Mouse (Mus musculus) gastrocnemius, adult 2 months (tissue): ENCODE results near the gene Ston1. TPM values are rescaled to one million over a fixed set of nuclear protein-coding genes. Genes with fewer than 3 reads are reported as not detected.

Source experiments
- DNase-seq: peaks from one replicate; pipeline ENCODE4 v3.0.0; 2022
- H3K27ac ChIP-seq: fragments of 200-600 bp; 2 replicates; pipeline ENCODE4 v1.8.1; 2022; ENCODE audit warnings: mild to moderate bottlenecking
- H3K4me3 ChIP-seq: fragments of 200-600 bp; 2 replicates; pipeline ENCODE4 v1.8.1; 2022; ENCODE audit warnings: mild to moderate bottlenecking, moderate library complexity
- CTCF ChIP-seq: fragments of 200-600 bp; IDR thresholded peaks from 2 replicates; pipeline ENCODE4 v1.8.1; 2022; ENCODE audit warnings: antibody characterized with exemption, mild to moderate bottlenecking, moderate library complexity
- intact Hi-C: fragments of 180-260 bp; cut with DNase I; formaldehyde crosslinking; loops from one replicate; pipeline ENCODE4 v1.15.1; 2025
- total RNA-seq, 2 experiments: library from RNA; stranded (reverse); gene quantifications; 2 replicates each; pipeline ENCODE4 v1.2.3; 2021

Gene Ston1
- total RNA-seq, 2 experiments from 2014 or later: 5.4 to 14.2 TPM

DNA sequence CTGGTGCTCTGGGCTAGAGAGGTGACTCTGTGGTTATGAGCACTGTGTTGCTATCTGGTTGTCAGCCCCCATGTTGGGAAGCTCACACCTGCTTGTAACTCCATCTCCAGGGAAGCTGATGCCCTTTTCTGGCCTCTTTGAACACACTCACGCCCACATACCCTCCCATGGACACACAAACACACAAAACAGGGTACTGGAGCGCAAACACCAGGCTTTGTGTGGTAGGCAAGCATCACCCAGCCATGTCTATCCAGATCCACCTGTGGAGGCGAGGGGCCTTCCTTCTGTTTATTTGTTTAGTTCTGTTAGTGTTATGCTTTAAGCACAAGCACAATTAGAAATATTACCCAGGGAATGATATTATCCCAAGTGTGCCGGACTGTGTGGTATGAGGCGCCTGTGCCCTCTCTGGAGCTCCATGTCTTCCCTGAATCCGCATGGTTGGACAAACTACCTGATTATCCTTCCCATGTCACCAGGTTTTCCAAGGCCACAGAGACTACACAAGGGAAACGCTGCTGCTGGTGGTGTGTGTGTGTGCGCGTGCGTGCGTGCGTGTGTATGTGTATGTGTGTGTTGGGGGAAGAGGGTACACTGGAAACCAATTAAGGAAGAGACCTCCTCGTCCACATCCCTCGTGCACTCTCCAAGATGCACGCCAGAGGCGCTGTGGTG, 801 bp upstream of the Ston1 start:
- intact Hi-C loops: loop anchor here (5.0 kb wide), 1 partner anchor 64 kb away; the partner anchor contains the start of gene Ppp1r21
- peak overlapping the region; percentile 89 for H3K27ac ChIP-seq
- TF ChIP-seq CTCF: peak; percentile 75
- H3K4me3 ChIP-seq: peak overlapping the region; percentile 82
- no peak for DNase-seq

DNA sequence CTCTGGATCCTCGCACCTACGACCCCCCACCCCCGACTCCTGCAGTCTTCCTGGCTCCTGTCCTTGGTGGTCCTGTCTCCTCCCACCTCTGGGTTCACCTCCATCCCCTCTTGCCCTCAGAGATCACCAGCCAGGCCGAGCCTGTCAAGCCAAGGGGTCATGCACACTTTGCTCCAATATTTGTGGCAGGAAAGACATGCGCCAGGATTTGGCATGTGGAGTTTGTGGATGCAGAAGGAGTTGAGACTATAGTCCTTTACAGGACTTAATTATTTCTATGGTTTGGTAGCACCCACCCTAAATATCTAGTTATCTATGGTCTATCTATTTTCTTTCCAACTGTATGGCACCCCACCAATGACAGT, 554 bp downstream of the Ston1 start:
- peak overlapping the region; percentile 82 for H3K4me3 ChIP-seq
- intact Hi-C loops: loop anchor here (2.0 to 5.0 kb wide), 2 partner anchors 31 to 66 kb away; partner anchors contain the start of gene Ppp1r21
- no peak for DNase-seq
- TF ChIP-seq CTCF: no peak
- peak overlapping the region; percentile 89 for H3K27ac ChIP-seq

DNA sequence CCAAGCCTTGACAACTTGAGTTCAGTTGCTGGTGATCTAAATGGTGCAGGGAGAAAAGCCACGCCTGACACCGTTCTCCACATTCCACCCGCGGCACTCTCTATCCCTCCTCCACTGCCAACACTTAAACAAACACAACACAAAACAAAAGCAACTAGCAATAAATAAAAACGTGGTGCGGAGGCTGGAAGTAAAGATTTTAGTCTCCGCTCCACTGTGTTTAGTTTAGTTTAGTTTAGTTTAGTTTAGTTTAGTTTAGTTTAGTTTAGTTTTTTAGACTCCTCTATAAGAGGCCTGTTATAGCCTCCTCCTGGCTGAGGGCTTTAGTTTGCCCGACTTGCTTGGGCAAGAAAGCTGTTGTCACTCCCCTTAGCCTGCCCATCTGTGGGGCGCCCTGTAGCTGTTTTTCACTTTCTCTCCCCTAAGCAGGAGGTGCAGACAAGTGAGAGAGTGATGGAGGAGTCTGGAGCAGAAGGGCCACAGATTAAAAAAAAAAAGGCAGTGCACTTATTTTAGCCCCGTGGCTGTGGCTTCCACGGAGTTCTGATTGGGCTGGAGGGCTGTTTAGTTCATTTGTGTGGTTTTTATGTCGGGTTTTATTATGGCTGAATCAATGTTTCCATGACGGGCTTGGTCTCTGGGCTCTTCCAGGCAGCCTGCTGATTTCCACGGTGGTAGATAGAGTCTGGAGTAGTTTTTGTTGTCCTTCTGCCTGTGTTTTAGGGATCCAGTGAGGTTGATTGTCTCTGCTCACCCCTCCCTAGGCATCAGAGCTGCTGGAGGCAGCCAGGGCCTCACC, 1.3 kb downstream of the Ston1 start:
- TF ChIP-seq CTCF: no peak
- peak; percentile 28 for DNase-seq
- Histone ChIP-seq H3K27ac (peak overlapping the region; percentile 89), H3K4me3 (peak overlapping the region; percentile 82)
- intact Hi-C loops: loop anchor here (2.0 to 5.0 kb wide), 2 partner anchors 30 to 66 kb away; partner anchors contain the start of gene Ppp1r21

DNA sequence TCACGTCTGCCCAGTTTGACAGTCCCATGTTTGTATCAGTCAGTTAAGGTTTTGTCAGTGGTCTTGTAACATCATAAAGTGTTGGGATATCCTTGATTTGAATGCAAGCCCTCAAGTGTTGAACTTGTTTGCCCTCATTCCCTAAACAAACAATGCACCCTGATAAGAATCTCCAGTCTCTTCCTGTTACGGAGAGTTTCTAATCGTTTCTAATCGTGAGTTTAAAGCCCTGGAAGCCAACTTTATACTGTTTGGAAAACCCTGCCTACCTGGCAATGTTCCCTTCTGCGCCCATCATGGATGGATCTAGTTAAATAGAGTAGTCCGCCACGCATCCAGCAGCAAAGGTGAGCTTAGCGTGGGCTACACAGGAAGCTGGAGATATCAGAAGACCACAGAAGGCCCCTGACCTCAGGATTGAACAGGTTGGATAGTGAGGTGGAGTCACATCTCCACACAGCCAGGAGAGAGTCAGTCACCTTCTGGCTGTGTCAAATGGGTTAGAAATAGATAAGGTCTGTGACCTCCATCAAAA, 3.1 kb downstream of the Ston1 start:
- DNase-seq: no peak
- no peak for TF ChIP-seq CTCF
- Histone ChIP-seq H3K4me3 (peak overlapping the region; percentile 48), H3K27ac (peak overlapping the region; percentile 39)
- intact Hi-C loops: no loop called here

DNA sequence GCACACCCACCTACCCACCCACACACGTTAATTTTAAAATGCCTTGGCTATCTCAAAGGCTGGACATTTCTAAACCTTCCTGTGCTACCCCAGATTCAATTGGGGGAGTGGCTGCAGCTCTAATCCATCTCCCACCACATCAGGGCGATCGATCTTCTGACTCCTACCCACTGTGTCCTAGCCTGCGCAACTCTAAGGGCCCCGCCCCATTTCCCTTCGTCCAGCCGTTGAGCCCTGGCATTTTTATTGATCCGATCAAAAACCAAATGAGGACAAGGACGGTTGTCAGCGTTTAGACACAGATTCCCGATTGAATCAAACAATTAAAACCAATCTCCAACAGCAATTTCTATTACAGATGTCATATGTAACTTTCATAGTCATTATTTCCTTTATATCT, 6.5 kb downstream of the Ston1 start:
- no peak for TF ChIP-seq CTCF
- no peak overlapping the region for H3K4me3 ChIP-seq
- H3K27ac ChIP-seq: no peak overlapping the region
- no peak for DNase-seq
- intact Hi-C loops: no loop called here

DNA sequence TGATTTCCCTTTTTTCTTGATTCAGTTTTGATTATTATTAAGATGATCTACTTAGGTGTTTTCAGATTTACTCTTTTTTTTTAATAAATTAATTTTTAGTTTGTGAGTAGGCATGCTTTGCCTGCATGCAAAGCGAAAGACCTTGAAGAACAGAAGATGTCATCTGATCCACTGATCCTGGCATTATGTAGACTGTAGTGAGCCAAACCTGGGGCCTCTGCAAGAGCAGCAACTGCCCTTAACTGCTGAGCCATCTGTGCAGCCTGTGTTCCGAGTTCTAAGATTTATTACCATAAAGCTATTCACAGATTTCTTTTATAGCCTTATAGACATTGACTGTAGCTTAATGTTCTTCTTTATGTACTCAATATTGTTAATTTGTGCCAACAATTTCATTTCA, 8.6 kb downstream of the Ston1 start:
- Histone ChIP-seq H3K4me3 (no peak overlapping the region), H3K27ac (no peak overlapping the region)
- TF ChIP-seq CTCF: no peak
- no peak for DNase-seq
- intact Hi-C loops: no loop called here

DNA sequence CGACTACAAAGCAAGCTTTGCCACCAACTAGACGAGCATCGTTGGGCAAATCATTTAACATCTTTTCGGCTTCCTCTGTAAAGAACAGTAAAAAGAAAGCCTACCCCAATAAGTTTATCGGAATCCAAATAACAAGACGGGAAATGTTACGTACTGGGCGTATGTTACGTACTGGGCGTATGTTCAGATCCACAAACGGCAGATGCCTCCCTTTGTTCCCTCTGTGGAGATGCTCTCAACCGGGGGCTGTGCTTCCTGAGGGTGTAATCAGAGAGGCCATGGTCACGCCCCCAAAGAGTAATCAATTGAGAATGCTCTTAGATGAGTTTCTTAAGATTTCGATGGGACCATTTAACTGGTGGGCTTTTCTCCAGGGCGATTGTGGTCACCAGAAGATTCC, 11.9 kb downstream of the Ston1 start:
- Histone ChIP-seq H3K4me3 (no peak overlapping the region), H3K27ac (no peak overlapping the region)
- intact Hi-C loops: no loop called here
- DNase-seq: no peak
- no peak for TF ChIP-seq CTCF

DNA sequence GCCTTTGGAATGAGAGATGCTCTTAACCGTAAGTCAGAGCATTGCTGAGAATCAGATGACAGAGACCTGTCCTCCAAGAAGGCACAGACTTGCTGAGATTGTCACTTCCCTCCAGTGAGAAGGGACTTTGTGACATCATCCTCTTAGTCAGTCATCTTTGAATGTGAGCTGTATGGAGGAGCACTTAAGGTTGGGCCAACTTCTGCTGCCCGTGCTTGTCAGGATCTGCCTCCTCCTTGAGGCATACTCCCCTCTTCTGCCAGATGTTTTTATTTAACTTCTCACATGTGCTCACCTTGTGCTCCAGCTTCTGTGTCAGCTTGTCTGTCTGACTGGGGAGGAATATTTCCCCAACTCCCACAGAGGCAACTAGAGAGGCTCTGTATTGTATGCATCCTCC, 13.6 kb downstream of the Ston1 start:
- no peak overlapping the region for H3K27ac ChIP-seq
- TF ChIP-seq CTCF: no peak
- H3K4me3 ChIP-seq: no peak overlapping the region
- no peak for DNase-seq
- intact Hi-C loops: no loop called here

DNA sequence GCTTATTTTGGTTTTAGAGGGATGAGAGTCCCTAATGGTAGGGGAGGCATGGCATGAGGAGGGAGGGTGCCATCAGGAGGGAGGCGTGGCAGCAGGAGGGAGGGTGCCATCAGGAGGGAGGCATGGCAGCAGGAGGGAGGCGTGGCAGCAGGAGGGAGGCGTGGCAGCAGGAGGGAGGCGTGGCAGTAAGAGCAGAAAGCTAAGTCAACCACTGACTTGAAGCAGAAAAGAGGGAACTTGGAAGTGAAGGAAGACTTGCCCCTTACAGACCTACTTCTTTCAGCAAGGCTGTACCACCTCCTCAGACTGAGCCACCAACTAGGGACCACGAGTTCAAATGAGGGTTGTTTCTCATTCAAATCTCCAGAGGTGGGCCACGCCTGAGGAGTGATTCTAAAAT, 15.7 kb downstream of the Ston1 start:
- DNase-seq: no peak
- Histone ChIP-seq H3K4me3 (no peak overlapping the region), H3K27ac (no peak overlapping the region)
- TF ChIP-seq CTCF: no peak
- intact Hi-C loops: no loop called here

DNA sequence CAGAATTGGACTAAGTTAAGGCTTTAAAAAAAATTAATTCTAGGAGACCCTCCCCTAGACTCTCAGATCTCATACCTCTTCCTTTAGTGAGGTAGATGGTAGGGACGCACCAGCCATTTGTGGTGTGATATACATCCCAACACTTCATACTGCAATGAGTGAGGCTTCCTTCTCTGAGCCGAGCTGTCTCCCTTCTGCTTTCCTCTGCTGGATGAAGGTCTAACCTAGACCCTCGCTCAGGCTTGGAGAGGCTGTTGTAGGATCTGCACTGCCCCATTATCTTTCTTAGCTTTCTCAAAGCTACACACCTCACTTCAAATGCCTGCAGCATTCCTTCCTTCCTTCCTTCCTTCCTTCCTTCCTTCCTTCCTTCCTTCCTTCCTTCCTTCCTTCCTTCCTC, 16.2 kb downstream of the Ston1 start:
- Histone ChIP-seq H3K4me3 (no peak overlapping the region), H3K27ac (no peak overlapping the region)
- no peak for DNase-seq
- intact Hi-C loops: no loop called here
- TF ChIP-seq CTCF: no peak

DNA sequence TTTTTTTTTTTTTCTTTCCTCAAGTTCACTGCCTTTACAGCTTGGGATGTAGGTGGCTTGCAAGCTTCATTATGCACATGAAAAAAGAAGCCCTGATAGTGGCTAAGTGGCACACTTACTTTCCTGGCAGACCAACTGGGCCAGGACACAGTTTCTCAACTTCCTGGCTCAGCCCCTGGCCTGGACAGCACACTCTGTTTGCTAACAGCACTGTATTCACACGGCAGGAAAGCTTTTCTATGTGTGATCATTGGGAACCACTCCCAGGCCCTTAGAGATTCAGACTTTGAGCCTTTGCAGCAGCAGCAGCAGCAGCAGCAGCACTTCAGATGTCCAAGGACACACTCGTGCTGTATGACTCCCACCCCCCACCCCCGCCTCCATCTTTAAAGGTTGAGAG, 16.8 kb downstream of the Ston1 start:
- H3K4me3 ChIP-seq: no peak overlapping the region
- H3K27ac ChIP-seq: no peak overlapping the region
- no peak for TF ChIP-seq CTCF
- DNase-seq: peak; percentile 44
- intact Hi-C loops: no loop called here

DNA sequence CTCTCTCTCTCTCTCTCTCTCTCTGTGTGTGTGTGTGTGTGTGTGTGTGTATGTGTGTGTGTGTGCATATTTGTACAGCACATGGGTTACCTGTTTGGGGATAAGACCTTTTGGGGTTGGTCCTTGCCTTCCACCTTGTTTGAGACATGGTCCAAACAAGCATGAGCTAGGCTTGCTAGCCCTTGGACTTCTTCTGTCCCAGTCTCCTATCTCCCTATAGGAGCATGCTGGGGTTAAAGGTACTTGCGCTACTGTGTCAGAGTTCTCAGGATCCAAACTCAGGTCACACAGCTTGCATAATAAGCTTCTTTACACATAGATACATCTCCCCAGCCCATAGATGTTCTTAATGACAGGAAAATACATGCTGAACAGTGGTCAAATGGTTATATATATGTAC, 17.2 kb downstream of the Ston1 start:
- no peak for DNase-seq
- no peak for TF ChIP-seq CTCF
- Histone ChIP-seq H3K4me3 (no peak overlapping the region), H3K27ac (no peak overlapping the region)
- intact Hi-C loops: no loop called here

DNA sequence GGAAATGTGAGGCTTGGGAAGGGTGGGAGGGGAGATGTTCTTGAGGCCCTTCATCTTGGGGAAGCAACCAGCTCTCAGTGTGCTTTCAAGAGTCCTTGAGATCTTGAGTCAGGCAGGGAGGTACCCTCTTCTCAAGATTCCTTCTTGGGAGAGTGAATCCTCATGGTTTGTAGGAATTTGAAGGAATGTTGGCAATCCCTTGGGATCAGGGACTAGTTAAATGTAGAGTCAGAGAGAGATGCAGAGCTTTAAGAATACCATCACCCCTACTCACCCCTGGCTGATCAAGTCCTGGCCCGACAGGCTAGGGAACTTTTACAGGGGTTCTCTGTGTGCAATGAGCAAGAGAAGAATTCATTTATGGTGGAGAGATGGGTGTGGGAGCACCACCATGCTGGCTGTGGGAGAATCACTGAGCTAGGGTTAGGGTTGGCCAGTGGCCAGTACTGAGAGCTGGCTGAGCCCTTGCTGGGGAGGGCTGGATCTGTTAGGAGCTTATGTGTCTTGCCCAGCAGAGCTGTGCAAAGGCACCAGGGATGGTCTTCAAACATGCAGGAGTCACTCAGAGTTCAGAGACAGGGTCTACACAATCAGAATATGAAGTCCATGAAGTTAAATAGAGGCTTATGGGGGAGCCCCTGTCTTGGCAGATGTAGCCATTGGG, 18.1 kb downstream of the Ston1 start:
- no peak overlapping the region for H3K27ac ChIP-seq
- intact Hi-C loops: no loop called here
- no peak overlapping the region for H3K4me3 ChIP-seq
- no peak for DNase-seq
- TF ChIP-seq CTCF: no peak
